Mouse (Mus musculus) heart, embryonic 15.5 days (tissue): ENCODE measurements at regions not wholly inside any gene's neighbourhood (a gene's known extent, or its start where the extent isn't known, plus 50 kb on each side); places are given as distances from the start of the nearest gene placed in this dataset.

Source experiments
- ATAC-seq: fragments of 200-750 bp; cut with Nextera tagmentation; replicated peaks from 2 replicates; pipeline ENCODE4 v1.8.0; 2017; ENCODE audit warnings: low read depth, moderate TSS enrichment; ENCODE audit not compliant: insufficient number of reproducible peaks, insufficient read depth, low FRiP score
- H3K27ac ChIP-seq: fragments of 300-500 bp; sonication (generic); 2 replicates; pipeline ENCODE4 v1.5.1; 2015; ENCODE audit warnings: mild to moderate bottlenecking, inconsistent platforms
- H3K27me3 ChIP-seq: fragments of 300-500 bp; sonication (generic); 2 replicates; pipeline ENCODE4 v1.6.1; 2015; ENCODE audit warnings: inconsistent platforms
- H3K36me3 ChIP-seq: fragments of 300-500 bp; sonication (generic); 2 replicates; pipeline ENCODE4 v1.6.1; 2015; ENCODE audit warnings: mild to moderate bottlenecking, inconsistent platforms
- H3K4me1 ChIP-seq: fragments of 300-500 bp; sonication (generic); replicated peaks from 2 replicates; pipeline ENCODE4 v1.6.1; 2015; ENCODE audit warnings: inconsistent platforms
- H3K4me2 ChIP-seq: fragments of 300-500 bp; sonication (generic); 2 replicates; pipeline ENCODE4 v1.6.1; 2015; ENCODE audit warnings: inconsistent platforms, mild to moderate bottlenecking, moderate library complexity
- H3K4me3 ChIP-seq: fragments of 300-500 bp; sonication (generic); 2 replicates; pipeline ENCODE4 v1.5.1; 2015; ENCODE audit warnings: mild to moderate bottlenecking, inconsistent platforms
- H3K9ac ChIP-seq: fragments of 300-500 bp; sonication (generic); 2 replicates; pipeline ENCODE4 v1.6.1; 2015; ENCODE audit warnings: mild to moderate bottlenecking, inconsistent platforms
- H3K9me3 ChIP-seq: fragments of 300-500 bp; sonication (generic); replicated peaks from 2 replicates; pipeline ENCODE4 v1.6.1; 2016; ENCODE audit warnings: inconsistent platforms
- WGBS: fragments of 180-500 bp; shearing (Covaris S2); methylation state at CpG from one replicate; pipeline ENCODE4 v1.1.7; 2015; ENCODE audit warnings: mixed read lengths; 5-methylcytosine and 5-hydroxymethylcytosine counted together

DNA sequence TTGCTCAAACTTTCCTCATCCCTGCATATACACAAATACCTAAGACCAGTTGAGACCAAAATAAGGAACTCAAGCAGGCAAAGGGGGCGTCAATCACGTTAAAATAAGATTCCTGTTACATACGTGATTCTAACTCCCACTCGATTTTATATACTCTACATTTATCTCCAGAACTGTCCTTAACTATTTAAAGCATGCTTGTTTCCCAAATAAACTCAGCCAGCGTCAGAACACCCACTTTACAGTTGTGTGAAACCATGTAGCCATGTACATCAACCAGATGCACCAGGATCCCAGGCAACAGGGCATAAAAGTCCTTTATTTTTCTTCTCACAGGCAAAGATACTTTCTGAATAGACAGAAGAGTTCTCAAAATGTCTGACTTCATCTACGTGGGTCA lies 61.5 kb downstream of the Ccna1 start:
- Histone ChIP-seq H3K36me3 (no peaks in the 10 kb centered on the region), H3K27me3 (no peaks in the 10 kb centered on the region), H3K4me2 (no peak overlapping the region), H3K27ac (no peak overlapping the region), H3K4me3 (no peak overlapping the region), H3K9me3 (no peaks in the 10 kb centered on the region), H3K9ac (no peak overlapping the region), H3K4me1 (0 out of 2 replicates have a peak, but pooled peaks cover 6% of the 10 kb centered on the region)
- ATAC-seq, result no peak
- 62% methylated on average over 6 of the region's 6 CpGs for WGBS

DNA sequence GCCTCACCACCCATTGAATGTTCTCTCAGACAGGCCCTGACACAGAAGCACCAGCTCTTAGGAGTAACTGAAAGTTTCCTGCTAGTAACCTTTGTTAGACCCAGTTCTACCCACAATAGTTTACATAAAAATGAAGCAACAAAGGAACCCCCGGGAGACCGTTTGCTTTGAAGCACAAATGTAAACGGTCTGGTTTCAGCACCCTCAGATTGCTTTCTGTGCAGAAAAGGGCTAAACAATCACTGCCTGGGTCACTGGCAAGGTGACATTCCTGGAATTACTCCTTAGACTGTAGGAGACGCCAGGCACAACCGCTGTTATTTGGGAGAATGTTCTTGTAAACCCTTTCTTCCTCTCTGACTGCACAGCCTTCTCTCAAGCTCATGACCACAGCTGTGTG lies 65.2 kb downstream of the Ccna1 start:
- Histone ChIP-seq H3K4me1 (0 out of 2 replicates have a peak, but pooled peaks cover 6% of the 10 kb centered on the region), H3K9ac (no peak overlapping the region), H3K4me2 (no peak overlapping the region), H3K27ac (no peak overlapping the region), H3K36me3 (no peaks in the 10 kb centered on the region), H3K27me3 (no peaks in the 10 kb centered on the region), H3K9me3 (no peaks in the 10 kb centered on the region), H3K4me3 (no peak overlapping the region)
- WGBS, result 23% methylated on average over 5 of the region's 5 CpGs
- ATAC-seq, result no peak

DNA sequence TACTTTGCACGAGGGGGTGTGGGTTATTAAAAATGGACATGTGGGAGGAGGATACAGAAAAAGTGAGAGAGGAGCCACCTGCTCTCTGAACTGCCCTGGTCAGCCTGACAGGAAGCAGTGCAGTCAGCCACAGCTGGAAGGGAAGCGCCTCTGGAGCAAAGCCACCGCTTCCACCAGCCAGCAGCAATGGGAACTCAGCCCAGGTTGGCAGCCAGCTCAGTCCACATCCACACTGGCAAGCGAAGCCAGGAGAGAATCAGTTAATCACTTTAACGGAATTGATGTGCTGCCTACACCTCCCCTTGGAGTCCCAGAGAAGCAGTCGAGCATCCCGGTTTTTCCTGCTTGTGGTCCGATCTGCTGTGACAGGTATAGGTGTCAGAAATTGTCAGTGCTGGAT lies 65.9 kb downstream of the Ccna1 start:
- no peak overlapping the region for H3K27ac ChIP-seq

DNA sequence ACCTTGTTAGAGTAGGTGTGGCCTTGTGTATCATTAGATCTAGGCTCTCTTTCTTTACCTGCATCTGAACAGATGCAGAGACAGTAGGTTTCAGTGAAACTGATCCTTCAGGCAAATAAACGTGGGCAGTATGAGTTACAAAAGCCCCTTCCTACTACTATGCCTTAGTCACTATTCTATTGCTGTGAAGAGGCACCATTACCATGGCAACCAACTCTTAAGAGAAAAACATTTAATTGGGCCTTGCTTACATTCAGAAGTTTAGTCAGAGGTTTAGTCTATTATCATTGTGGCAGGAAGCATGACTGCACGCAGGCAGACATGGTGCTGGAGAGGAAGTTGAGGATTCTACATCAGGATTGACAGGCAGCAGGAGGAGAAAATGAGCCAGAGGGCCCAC lies 65.8 kb upstream of the Sertm1 start:
- Histone ChIP-seq H3K9me3 (no peaks in the 10 kb centered on the region), H3K27ac (no peak overlapping the region), H3K27me3 (no peaks in the 10 kb centered on the region), H3K9ac (no peak overlapping the region), H3K4me3 (no peak overlapping the region), H3K36me3 (no peaks in the 10 kb centered on the region), H3K4me2 (no peak overlapping the region), H3K4me1 (no peaks in the 10 kb centered on the region)
- WGBS, result 68% methylated on average over 2 of the region's 2 CpGs
- no peak for ATAC-seq

More for the DNA sequence above, 65.9 kb downstream of the Ccna1 start:
- Histone ChIP-seq H3K36me3 (no peaks in the 10 kb centered on the region), H3K9me3 (no peaks in the 10 kb centered on the region), H3K4me1 (0 out of 2 replicates have a peak, but pooled peaks cover 6% of the 10 kb centered on the region), H3K4me2 (no peak overlapping the region), H3K27me3 (no peaks in the 10 kb centered on the region), H3K9ac (no peak overlapping the region), H3K4me3 (no peak overlapping the region)
- peak; percentile 39; the same call in 1 of the 2 replicates for ATAC-seq
- 37% methylated on average over 8 of the region's 8 CpGs for WGBS

DNA sequence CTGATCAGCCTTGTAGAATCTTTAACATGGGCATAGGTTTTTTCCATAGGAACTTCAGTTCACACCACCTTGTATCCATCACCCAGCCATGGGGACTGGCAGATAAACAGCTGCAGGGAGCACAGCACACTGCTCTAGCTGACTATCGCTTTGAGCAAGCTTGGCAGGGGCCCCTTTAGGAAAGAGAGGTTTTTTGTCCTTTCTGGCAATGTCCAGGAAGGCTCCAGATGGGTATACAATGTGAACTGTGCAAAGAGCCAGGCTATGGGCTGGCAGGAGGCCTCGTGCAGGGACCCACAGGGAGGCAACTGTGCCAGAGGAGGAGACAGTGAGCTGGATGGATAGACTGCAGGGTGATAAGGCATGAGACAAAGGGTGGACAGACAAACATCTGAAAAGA lies 64.6 kb upstream of the Sertm1 start:
- H3K36me3 ChIP-seq, result no peaks in the 10 kb centered on the region
- 42% methylated on average over 2 of the region's 2 CpGs for WGBS
- H3K27ac ChIP-seq, result no peak overlapping the region
- H3K9me3 ChIP-seq, result no peaks in the 10 kb centered on the region
- H3K9ac ChIP-seq, result no peak overlapping the region
- H3K4me3 ChIP-seq, result no peak overlapping the region
- no peak for ATAC-seq
- no peaks in the 10 kb centered on the region for H3K4me1 ChIP-seq
- no peak overlapping the region for H3K4me2 ChIP-seq
- H3K27me3 ChIP-seq, result no peaks in the 10 kb centered on the region

DNA sequence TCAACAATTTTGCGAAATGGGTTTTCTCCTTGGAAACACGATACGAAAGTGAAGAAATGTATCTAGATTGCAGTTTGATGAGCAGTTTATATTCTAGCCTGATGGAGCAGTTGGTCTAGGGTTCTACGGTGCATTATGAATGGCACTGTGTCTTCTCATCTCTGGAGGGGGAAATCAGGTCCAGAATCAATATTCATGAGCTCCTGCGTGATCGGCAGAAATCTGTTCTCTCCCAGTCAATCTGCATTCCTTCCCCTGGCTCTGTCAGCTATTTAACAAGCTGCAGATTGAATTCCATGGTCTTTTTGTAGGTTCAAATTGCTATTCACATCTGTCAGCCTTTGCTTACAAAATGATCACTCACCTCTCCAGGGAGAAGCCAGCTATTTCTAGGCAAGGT lies 49.8 kb upstream of the Sertm1 start:
- H3K4me3 ChIP-seq, result no peak overlapping the region
- H3K27ac ChIP-seq, result no peak overlapping the region
- H3K4me1 ChIP-seq, result no peaks in the 10 kb centered on the region
- H3K9ac ChIP-seq, result no peak overlapping the region
- no peaks in the 10 kb centered on the region for H3K9me3 ChIP-seq
- no peaks in the 10 kb centered on the region for H3K27me3 ChIP-seq
- H3K4me2 ChIP-seq, result no peak overlapping the region
- ATAC-seq, result no peak
- WGBS, result 79% methylated on average over 6 of the region's 6 CpGs
- H3K36me3 ChIP-seq, result no peaks in the 10 kb centered on the region
